In the genomic region with DNA sequence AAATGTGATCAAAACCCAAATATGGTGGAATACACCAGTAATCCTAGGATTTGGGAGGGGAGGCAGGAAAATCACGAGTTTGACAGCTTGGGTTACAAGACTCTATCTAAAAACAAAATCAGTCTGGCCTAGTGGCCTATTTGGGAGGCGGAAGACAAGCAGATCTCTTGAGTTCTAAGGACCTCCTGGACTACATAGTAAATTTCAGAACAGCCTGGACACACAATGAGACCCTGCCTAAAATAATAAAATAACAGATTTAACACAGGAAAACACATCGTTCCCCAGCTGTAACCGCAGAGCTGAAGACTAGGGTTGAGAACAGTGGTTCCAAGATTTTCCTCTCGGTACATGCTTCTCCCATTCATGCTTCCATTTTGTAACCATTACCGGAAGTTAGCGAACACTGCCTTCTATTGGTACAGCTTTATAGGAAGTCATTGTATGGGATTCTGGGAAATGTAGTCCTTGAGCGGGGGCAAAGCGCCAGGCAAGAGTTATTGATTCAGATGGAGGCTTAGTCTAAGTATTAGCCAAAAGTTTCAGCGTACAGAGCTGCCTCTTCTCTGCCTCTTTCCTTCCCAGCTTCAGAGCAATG, we compare ENCODE assay signal across 8 mouse cellular contexts. TPM values are rescaled to one million over a fixed set of nuclear protein-coding genes. Genes with fewer than 3 reads are reported as not detected.
DNase-seq lines count a peak whose midpoint lies in the region; ATAC-seq lines count a peak whose summit lies in the region.

No protein-coding gene starts in this region.

- H3K36me3 ChIP-seq in forebrain, embryonic 12.5 days (replicated peaks), result no peaks in the 10 kb centered on the region
- no peaks in the 10 kb centered on the region for H3K36me3 ChIP-seq in liver, embryonic 16.5 days (ENCODE audit: control insufficient read depth, insufficient read depth)
- H3K36me3 ChIP-seq in neural tube, embryonic 12.5 days, result no peaks in the 10 kb centered on the region

- peak; percentile 89 for ATAC-seq in forebrain, embryonic 12.5 days (ENCODE audit: low FRiP score)
- ATAC-seq in liver, embryonic 16.5 days (ENCODE audit: low read depth), result peak; percentile 56; the same call in 1 of the 2 replicates
- ATAC-seq in neural tube, embryonic 12.5 days (ENCODE audit: low FRiP score, low read depth), result peak; percentile 82
- no peak for ATAC-seq in erythroid progenitor cell, adult 5-6 weeks (replicated peaks; ENCODE audit: low FRiP score, poor library complexity, severe bottlenecking)

- 10% methylated on average over 10 of the region's 10 CpGs for whole genome bisulfite sequencing in forebrain, embryonic 12.5 days
- WGBS in liver, embryonic 16.5 days (ENCODE audit: insufficient replicate concordance), result 10% methylated on average over 10 of the region's 10 CpGs
- 18% methylated on average over 10 of the region's 10 CpGs for WGBS in neural tube, embryonic 12.5 days

- H3K27me3 ChIP-seq in forebrain, embryonic 12.5 days, result peaks cover 34% of the 10 kb centered on the region
- H3K27me3 ChIP-seq in liver, embryonic 16.5 days (ENCODE audit: control insufficient read depth, insufficient read depth, low read depth, low read length), result no peaks in the 10 kb centered on the region
- peaks cover 6% of the 10 kb centered on the region; the same call in 1 of the 2 replicates for H3K27me3 ChIP-seq in neural tube, embryonic 12.5 days (replicated peaks)

- H3K9me3 ChIP-seq in forebrain, embryonic 12.5 days, result no peaks in the 10 kb centered on the region
- no peaks in the 10 kb centered on the region for H3K9me3 ChIP-seq in liver, embryonic 16.5 days (replicated peaks; ENCODE audit: control insufficient read depth, low read length)
- H3K9me3 ChIP-seq in neural tube, embryonic 12.5 days, result no peaks in the 10 kb centered on the region

- peak; percentile 72 for DNase-seq in MN1 (ENCODE audit: low spot score)
- DNase-seq in c-Kit-negative CD71-positive TER-119-positive erythroid progenitor cells, embryonic 14.5 days (ENCODE audit: low read depth, low spot score), result peak; percentile 35
- peak; percentile 53 to 62 for DNase-seq in heart, postnatal 36 days
- peak; percentile 80 for DNase-seq in layer of hippocampus, adult 11-12 months (ENCODE audit: low spot score)

- H3K4me2 ChIP-seq in forebrain, embryonic 12.5 days, result peak overlapping the region; percentile 52
- H3K4me2 ChIP-seq in liver, embryonic 16.5 days (ENCODE audit: low read depth, low read length), result peak overlapping the region; percentile 38
- peak overlapping the region; percentile 52 for H3K4me2 ChIP-seq in neural tube, embryonic 12.5 days (replicated peaks)

- H3K4me3 ChIP-seq in forebrain, embryonic 12.5 days (replicated peaks), result peak overlapping the region; percentile 41
- peak overlapping the region; percentile 35 for H3K4me3 ChIP-seq in liver, embryonic 16.5 days (ENCODE audit: low read depth, low read length)
- H3K4me3 ChIP-seq in neural tube, embryonic 12.5 days, result peak overlapping the region; percentile 32

- H3K27ac ChIP-seq in forebrain, embryonic 12.5 days, result 0 out of 2 replicates have a peak overlapping the region, but pooled peaks have one; percentile 13
- H3K27ac ChIP-seq in liver, embryonic 16.5 days (ENCODE audit: low read length), result no peak overlapping the region
- no peak overlapping the region for H3K27ac ChIP-seq in neural tube, embryonic 12.5 days

- H3K4me1 ChIP-seq in forebrain, embryonic 12.5 days, result 0 out of 2 replicates have a peak, but pooled peaks cover 5% of the 10 kb centered on the region
- H3K4me1 ChIP-seq in liver, embryonic 16.5 days (ENCODE audit: control insufficient read depth, low read depth, low read length), result no peaks in the 10 kb centered on the region
- no peaks in the 10 kb centered on the region for H3K4me1 ChIP-seq in neural tube, embryonic 12.5 days

- no peak overlapping the region for H3K9ac ChIP-seq in forebrain, embryonic 12.5 days
- no peak overlapping the region; the same call in 1 of the 2 replicates for H3K9ac ChIP-seq in liver, embryonic 16.5 days (ENCODE audit: low read depth, low read length)
- H3K9ac ChIP-seq in neural tube, embryonic 12.5 days, result no peak overlapping the region

- intact Hi-C loops in heart, postnatal 36 days (cut with DNase I), result no loop called here

RNA-seq across cellular contexts. Expression of a gene that starts 16.7 kb away (rescaled TPM):
- 12.4 and 13.1 TPM in 2 replicates for polyA plus RNA-seq in forebrain, embryonic 12.5 days (2016; fragmentation: Nextera tagmentation; extraction: Ambion mirVana)
- total RNA-seq in heart, postnatal 36 days (2021), result 10 to 100 TPM; 12.4 to 13.4 TPM
- 12.9 and 13.9 TPM in 2 replicates for polyA plus RNA-seq in liver, embryonic 16.5 days (2015; fragmentation: Nextera tagmentation; extraction: Ambion mirVana)
- polyA plus RNA-seq in neural tube, embryonic 12.5 days (2016; fragmentation: Nextera tagmentation; extraction: Ambion mirVana), result 19.3 and 21.3 TPM in 2 replicates
- total RNA-seq in erythroid progenitor cell, adult 5-6 weeks (2015; ENCODE audit: low replicate concordance), result 3.8 and 7.2 TPM in 2 replicates
- 5.0 and 11.6 TPM in 2 replicates for total RNA-seq in erythroid progenitor cell, adult 5-6 weeks (2017; ENCODE audit: low replicate concordance)

RNA-seq across cellular contexts. Expression of a gene that starts 25.9 kb away (rescaled TPM):
- polyA plus RNA-seq in forebrain, embryonic 12.5 days (2016; fragmentation: Nextera tagmentation; extraction: Ambion mirVana), result 5.2 and 5.8 TPM in 2 replicates
- 1 to 10 TPM; 2.1 to 2.5 TPM for total RNA-seq in heart, postnatal 36 days (2021)
- 1.3 and 1.6 TPM in 2 replicates for polyA plus RNA-seq in liver, embryonic 16.5 days (2015; fragmentation: Nextera tagmentation; extraction: Ambion mirVana)
- polyA plus RNA-seq in neural tube, embryonic 12.5 days (2016; fragmentation: Nextera tagmentation; extraction: Ambion mirVana), result 6.4 and 6.6 TPM in 2 replicates
- total RNA-seq in erythroid progenitor cell, adult 5-6 weeks (2015; ENCODE audit: low replicate concordance), result not detected in 2 replicates
- total RNA-seq in erythroid progenitor cell, adult 5-6 weeks (2017; ENCODE audit: low replicate concordance), result not detected in 2 replicates

RNA-seq across cellular contexts. Expression of a gene that starts 26.0 kb away (rescaled TPM):
- 32.9 and 33.3 TPM in 2 replicates for polyA plus RNA-seq in forebrain, embryonic 12.5 days (2016; fragmentation: Nextera tagmentation; extraction: Ambion mirVana)
- 10 to 100 TPM; 57.0 to 58.5 TPM for total RNA-seq in heart, postnatal 36 days (2021)
- 172 and 194 TPM in 2 replicates for polyA plus RNA-seq in liver, embryonic 16.5 days (2015; fragmentation: Nextera tagmentation; extraction: Ambion mirVana)
- polyA plus RNA-seq in neural tube, embryonic 12.5 days (2016; fragmentation: Nextera tagmentation; extraction: Ambion mirVana), result 36.1 and 42.3 TPM in 2 replicates
- 13.8 TPM in 1 of 2 replicates, not detected in the other for total RNA-seq in erythroid progenitor cell, adult 5-6 weeks (2015; ENCODE audit: low replicate concordance)
- not detected in 2 replicates for total RNA-seq in erythroid progenitor cell, adult 5-6 weeks (2017; ENCODE audit: low replicate concordance)

RNA-seq across cellular contexts. Expression of a gene that starts 35.5 kb away (rescaled TPM):
- polyA plus RNA-seq in forebrain, embryonic 12.5 days (2016; fragmentation: Nextera tagmentation; extraction: Ambion mirVana), result 37.0 and 40.9 TPM in 2 replicates
- 1 to 10 TPM; 1.7 to 2.7 TPM for total RNA-seq in heart, postnatal 36 days (2021)
- 0.96 and 1.4 TPM in 2 replicates for polyA plus RNA-seq in liver, embryonic 16.5 days (2015; fragmentation: Nextera tagmentation; extraction: Ambion mirVana)
- 53.3 and 56.2 TPM in 2 replicates for polyA plus RNA-seq in neural tube, embryonic 12.5 days (2016; fragmentation: Nextera tagmentation; extraction: Ambion mirVana)
- 1.3 TPM in 1 of 2 replicates, not detected in the other for total RNA-seq in erythroid progenitor cell, adult 5-6 weeks (2015; ENCODE audit: low replicate concordance)
- total RNA-seq in erythroid progenitor cell, adult 5-6 weeks (2017; ENCODE audit: low replicate concordance), result not detected in 2 replicates

RNA-seq across cellular contexts. Expression of a gene that starts 48.9 kb away (rescaled TPM):
- polyA plus RNA-seq in forebrain, embryonic 12.5 days (2016; fragmentation: Nextera tagmentation; extraction: Ambion mirVana), result 17.5 and 18.9 TPM in 2 replicates
- total RNA-seq in heart, postnatal 36 days (2021), result 10 to 100 TPM; 31.0 to 39.1 TPM
- 5.0 and 5.3 TPM in 2 replicates for polyA plus RNA-seq in liver, embryonic 16.5 days (2015; fragmentation: Nextera tagmentation; extraction: Ambion mirVana)
- polyA plus RNA-seq in neural tube, embryonic 12.5 days (2016; fragmentation: Nextera tagmentation; extraction: Ambion mirVana), result 26.2 and 26.9 TPM in 2 replicates
- 2.9 TPM in 1 of 2 replicates, not detected in the other for total RNA-seq in erythroid progenitor cell, adult 5-6 weeks (2015; ENCODE audit: low replicate concordance)
- total RNA-seq in erythroid progenitor cell, adult 5-6 weeks (2017; ENCODE audit: low replicate concordance), result 0.26 TPM in 1 of 2 replicates, not detected in the other
